Mouse (Mus musculus): ENCODE data around the gene Aire. TPM values are rescaled to one million over a fixed set of nuclear protein-coding genes. Genes with fewer than 3 reads are reported as not detected.
"Not testable (repeated sequence)": the region's sequence is repeated elsewhere in the genome, so short reads cannot be mapped to it uniquely, and the experiment has no call there.

The Aire gene
- polyA plus RNA-seq, 1 experiment from 2014 or later, result 0.16 TPM

DNA sequence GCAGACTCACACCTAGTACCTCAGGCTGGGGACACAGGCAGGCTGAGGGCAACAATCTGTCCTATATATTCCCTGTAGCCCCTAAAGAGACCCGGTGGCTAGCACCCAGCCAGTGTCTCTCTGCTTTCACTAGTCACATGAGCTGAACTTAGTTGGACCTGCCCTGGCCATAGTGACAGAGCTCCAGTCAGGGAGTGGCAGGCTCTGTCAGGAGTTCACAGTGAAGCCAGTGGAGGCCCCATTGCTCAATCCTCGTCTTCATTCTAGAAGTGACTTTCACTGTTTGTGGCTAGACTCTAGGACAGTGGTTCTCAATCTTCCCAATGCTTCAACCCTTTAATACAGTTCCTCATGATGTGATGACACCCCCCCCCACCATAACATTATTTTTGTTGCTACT, 11.4 kb downstream of the Aire start:
- Histone ChIP-seq H3K4me2 (ENCODE audit: low read length) (no peak overlapping the region), H3K4me1 (ENCODE audit: control insufficient read depth in 2 of 2, insufficient read depth in 2 of 2, low read length in 2 of 2) (no peaks in the 10 kb centered on the region), H3K27ac (replicated peaks in 1 of 2; ENCODE audit: control insufficient read depth in 1 of 2, insufficient read depth in 1 of 2, low read depth in 2 of 2, low read length in 2 of 2) (no peak overlapping the region), H3K27me3 (ENCODE audit: control insufficient read depth, insufficient read depth, low read length) (no peaks in the 10 kb centered on the region), H3K4me3 (ENCODE audit: control insufficient read depth in 1 of 2, insufficient read depth in 1 of 2, low read depth in 1 of 2, low read length in 2 of 2) (no peak overlapping the region), H3K9ac (ENCODE audit: low read length) (no peak overlapping the region), H3K9me3 (ENCODE audit: control insufficient read depth, low read length) (no peaks in the 10 kb centered on the region), H3K36me3 (ENCODE audit: control insufficient read depth, insufficient read depth, low read length) (no peaks in the 10 kb centered on the region)
- no peak for ATAC-seq (ENCODE audit: insufficient number of reproducible peaks, insufficient read depth, low FRiP score, low read depth)
- WGBS, result 65% methylated on average over 2 of the region's 2 CpGs

DNA sequence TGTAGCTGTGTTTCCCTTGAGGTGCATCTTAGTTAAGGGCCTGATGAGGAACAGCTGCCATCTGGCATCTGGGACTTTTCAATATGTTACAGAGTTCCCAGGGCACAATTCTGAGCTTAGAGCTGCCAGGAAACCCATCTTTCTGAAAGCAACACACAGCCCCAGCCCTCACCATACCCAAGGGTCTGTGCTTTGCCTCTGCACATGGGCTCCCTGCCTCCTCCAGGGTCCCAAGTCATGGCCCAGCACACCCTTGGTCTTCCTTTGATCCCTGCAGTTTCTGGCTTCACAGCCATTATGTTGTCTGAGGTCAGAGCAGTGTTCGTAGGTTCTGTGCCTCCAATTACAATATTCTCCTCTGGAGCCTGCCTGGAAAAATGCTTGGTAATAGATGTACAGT, 14.3 kb downstream of the Aire start:
- Histone ChIP-seq H3K4me3 (ENCODE audit: control insufficient read depth in 1 of 2, insufficient read depth in 1 of 2, low read depth in 1 of 2, low read length in 2 of 2) (no peak overlapping the region), H3K27ac (replicated peaks in 1 of 2; ENCODE audit: control insufficient read depth in 1 of 2, insufficient read depth in 1 of 2, low read depth in 2 of 2, low read length in 2 of 2) (no peak overlapping the region), H3K9ac (ENCODE audit: low read length) (no peak overlapping the region), H3K36me3 (ENCODE audit: control insufficient read depth, insufficient read depth, low read length) (no peaks in the 10 kb centered on the region), H3K9me3 (ENCODE audit: control insufficient read depth, low read length) (no peaks in the 10 kb centered on the region), H3K4me2 (ENCODE audit: low read length) (no peak overlapping the region), H3K4me1 (ENCODE audit: control insufficient read depth in 2 of 2, insufficient read depth in 2 of 2, low read length in 2 of 2) (no peaks in the 10 kb centered on the region), H3K27me3 (ENCODE audit: control insufficient read depth, insufficient read depth, low read length) (no peaks in the 10 kb centered on the region)
- no peak for ATAC-seq (ENCODE audit: insufficient number of reproducible peaks, insufficient read depth, low FRiP score, low read depth)
- 90% methylated on average over 1 of the region's 1 CpGs for WGBS

DNA sequence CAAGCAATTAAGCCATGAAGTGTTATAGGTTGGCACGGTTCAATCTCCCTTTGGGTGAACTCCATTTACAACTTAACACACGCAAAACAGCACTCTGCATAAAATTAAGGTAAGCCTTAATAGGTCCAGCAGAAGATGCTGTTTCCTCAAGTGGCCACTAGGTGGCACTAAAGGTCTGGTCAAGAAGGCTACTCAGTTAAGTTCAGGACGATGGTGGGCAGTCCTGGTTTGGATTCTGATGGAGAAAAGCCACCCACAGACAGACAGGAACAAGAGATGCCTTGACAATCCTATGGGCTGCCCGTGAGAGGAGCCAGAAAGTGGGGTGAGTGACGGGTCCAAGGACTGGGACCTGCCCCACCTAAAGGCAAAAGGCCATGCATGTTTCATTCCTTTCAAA, 15.3 kb downstream of the Aire start:
- Histone ChIP-seq H3K4me2 (ENCODE audit: low read length) (no peak overlapping the region), H3K9ac (ENCODE audit: low read length) (no peak overlapping the region), H3K27ac (replicated peaks in 1 of 2; ENCODE audit: control insufficient read depth in 1 of 2, insufficient read depth in 1 of 2, low read depth in 2 of 2, low read length in 2 of 2) (no peak overlapping the region), H3K4me3 (ENCODE audit: control insufficient read depth in 1 of 2, insufficient read depth in 1 of 2, low read depth in 1 of 2, low read length in 2 of 2) (no peak overlapping the region), H3K9me3 (ENCODE audit: control insufficient read depth, low read length) (no peaks in the 10 kb centered on the region), H3K27me3 (ENCODE audit: control insufficient read depth, insufficient read depth, low read length) (no peaks in the 10 kb centered on the region), H3K36me3 (ENCODE audit: control insufficient read depth, insufficient read depth, low read length) (no peaks in the 10 kb centered on the region), H3K4me1 (ENCODE audit: control insufficient read depth in 2 of 2, insufficient read depth in 2 of 2, low read length in 2 of 2) (no peaks in the 10 kb centered on the region)
- WGBS, result 4% methylated on average over 5 of the region's 5 CpGs
- peak; percentile 13; the same call in 1 of the 2 replicates for ATAC-seq (ENCODE audit: insufficient number of reproducible peaks, insufficient read depth, low FRiP score, low read depth)

DNA sequence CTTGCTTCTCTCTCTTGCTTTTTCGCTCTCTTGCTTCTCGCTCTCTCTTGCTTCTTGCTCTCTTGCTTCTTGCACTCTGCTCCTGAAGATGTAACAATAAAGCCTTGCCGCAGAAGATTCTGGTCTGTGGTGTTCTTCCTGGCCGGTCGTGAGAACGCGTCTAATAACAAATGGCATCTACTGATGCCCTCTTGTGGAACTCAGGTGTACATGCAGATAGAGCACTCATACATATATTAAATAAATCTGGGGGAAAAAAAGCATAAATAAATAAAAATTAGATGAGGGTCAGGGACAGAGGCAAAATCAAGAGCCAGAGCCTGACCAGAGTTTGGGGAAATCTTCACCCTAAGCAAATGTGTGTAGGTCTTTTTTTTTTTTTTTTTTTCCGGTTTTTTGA, 18.0 kb downstream of the Aire start:
- H3K4me2 ChIP-seq (ENCODE audit: low read length); H3K4me1 ChIP-seq (ENCODE audit: control insufficient read depth in 2 of 2, insufficient read depth in 2 of 2, low read length in 2 of 2); H3K9me3 ChIP-seq (ENCODE audit: control insufficient read depth, low read length); H3K36me3 ChIP-seq (ENCODE audit: control insufficient read depth, insufficient read depth, low read length); H3K9ac ChIP-seq (ENCODE audit: low read length); H3K27ac ChIP-seq (replicated peaks in 1 of 2; ENCODE audit: control insufficient read depth in 1 of 2, insufficient read depth in 1 of 2, low read depth in 2 of 2, low read length in 2 of 2); ATAC-seq (ENCODE audit: insufficient number of reproducible peaks, insufficient read depth, low FRiP score, low read depth); H3K4me3 ChIP-seq (ENCODE audit: control insufficient read depth in 1 of 2, insufficient read depth in 1 of 2, low read depth in 1 of 2, low read length in 2 of 2); H3K27me3 ChIP-seq (ENCODE audit: control insufficient read depth, insufficient read depth, low read length): not testable (repeated sequence)
- WGBS, result 68% methylated on average over 6 of the region's 8 CpGs

DNA sequence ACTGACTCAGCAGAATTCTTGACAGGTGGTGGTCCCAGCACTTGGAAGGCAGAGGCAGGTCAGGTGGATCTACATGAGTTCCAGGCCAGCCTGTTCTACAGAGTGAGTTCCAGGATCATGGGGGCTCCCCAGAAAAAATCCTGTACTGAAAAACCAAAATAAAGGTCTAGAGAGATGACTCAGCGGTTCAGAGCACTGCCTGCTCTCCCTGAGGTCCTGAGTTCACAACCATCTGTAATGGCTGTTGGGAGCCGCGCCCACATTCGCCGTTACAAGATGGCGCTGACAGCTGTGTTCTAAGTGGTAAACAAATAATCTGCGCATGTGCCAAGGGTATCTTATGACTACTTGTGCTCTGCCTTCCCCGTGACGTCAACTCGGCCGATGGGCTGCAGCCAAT, 23.4 kb downstream of the Aire start:
- not testable (repeated sequence) for H3K27ac ChIP-seq (replicated peaks in 1 of 2; ENCODE audit: control insufficient read depth in 1 of 2, insufficient read depth in 1 of 2, low read depth in 2 of 2, low read length in 2 of 2); H3K4me2 ChIP-seq (ENCODE audit: low read length); H3K4me3 ChIP-seq (ENCODE audit: control insufficient read depth in 1 of 2, insufficient read depth in 1 of 2, low read depth in 1 of 2, low read length in 2 of 2); H3K4me1 ChIP-seq (ENCODE audit: control insufficient read depth in 2 of 2, insufficient read depth in 2 of 2, low read length in 2 of 2); H3K9ac ChIP-seq (ENCODE audit: low read length); H3K27me3 ChIP-seq (ENCODE audit: control insufficient read depth, insufficient read depth, low read length); ATAC-seq (ENCODE audit: insufficient number of reproducible peaks, insufficient read depth, low FRiP score, low read depth); H3K9me3 ChIP-seq (ENCODE audit: control insufficient read depth, low read length); H3K36me3 ChIP-seq (ENCODE audit: control insufficient read depth, insufficient read depth, low read length)
- WGBS, result 100% methylated on average over 5 of the region's 11 CpGs

DNA sequence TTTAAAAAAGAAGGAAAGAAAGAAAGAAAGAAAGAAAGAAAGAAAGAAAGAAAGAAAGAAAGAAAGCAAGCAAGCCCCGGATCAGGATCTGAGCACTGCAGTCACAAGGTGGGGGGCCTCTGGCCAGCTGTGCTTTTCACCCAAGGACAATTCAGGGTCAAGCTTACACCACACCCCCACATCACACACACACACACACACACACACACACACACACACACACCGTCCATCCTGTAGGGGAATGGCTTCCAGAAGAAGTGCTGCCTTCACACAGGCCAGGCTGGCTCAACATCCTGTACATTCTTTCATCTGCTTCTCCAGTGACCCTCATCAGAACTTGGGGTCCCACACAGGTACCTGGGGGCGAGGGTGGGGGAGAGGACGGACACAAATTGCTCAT, 24.1 kb downstream of the Aire start:
- 74% methylated on average over 4 of the region's 4 CpGs for whole genome bisulfite sequencing
- Histone ChIP-seq H3K27me3 (ENCODE audit: control insufficient read depth, insufficient read depth, low read length) (no peaks in the 10 kb centered on the region), H3K36me3 (ENCODE audit: control insufficient read depth, insufficient read depth, low read length) (no peaks in the 10 kb centered on the region), H3K9ac (ENCODE audit: low read length) (peak overlapping the region; percentile 69; the same call in 1 of the 2 replicates), H3K4me2 (ENCODE audit: low read length) (peak overlapping the region; percentile 62), H3K9me3 (ENCODE audit: control insufficient read depth, low read length) (no peaks in the 10 kb centered on the region), H3K4me3 (ENCODE audit: control insufficient read depth in 1 of 2, insufficient read depth in 1 of 2, low read depth in 1 of 2, low read length in 2 of 2) (peak overlapping the region in 1 of 2 experiments; percentile 34; a peak in 1 of 4 replicates), H3K4me1 (ENCODE audit: control insufficient read depth in 2 of 2, insufficient read depth in 2 of 2, low read length in 2 of 2) (peaks cover 5% of the 10 kb centered on the region in 2 experiments), H3K27ac (replicated peaks in 1 of 2; ENCODE audit: control insufficient read depth in 1 of 2, insufficient read depth in 1 of 2, low read depth in 2 of 2, low read length in 2 of 2) (peak overlapping the region in 1 of 2 experiments; percentile 82; a peak in 2 of 4 replicates)
- no peak for ATAC-seq (ENCODE audit: insufficient number of reproducible peaks, insufficient read depth, low FRiP score, low read depth)

DNA sequence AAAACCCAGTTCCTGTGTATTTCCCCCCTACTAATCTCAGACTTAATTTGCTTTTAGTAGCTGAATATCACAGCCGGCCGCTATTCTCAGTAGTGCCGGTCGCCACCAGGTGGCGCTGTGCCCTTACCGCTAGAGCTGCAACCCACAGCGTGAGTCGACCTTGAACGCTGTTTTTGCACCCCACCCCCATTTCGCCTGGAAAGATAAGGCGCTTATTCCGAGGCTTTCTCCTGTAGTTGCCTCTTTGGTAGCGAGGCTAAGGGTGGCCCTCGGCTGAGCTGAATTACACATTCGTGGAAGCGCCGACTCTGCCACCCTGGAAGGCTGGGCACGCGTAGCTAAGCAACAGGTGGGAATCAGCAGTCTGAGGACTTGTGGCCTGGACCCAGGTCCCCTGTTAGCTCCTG, 24.6 kb downstream of the Aire start:
- Histone ChIP-seq H3K9ac (ENCODE audit: low read length) (peak overlapping the region; percentile 69), H3K9me3 (ENCODE audit: control insufficient read depth, low read length) (no peaks in the 10 kb centered on the region), H3K4me3 (ENCODE audit: control insufficient read depth in 1 of 2, insufficient read depth in 1 of 2, low read depth in 1 of 2, low read length in 2 of 2) (peak overlapping the region; percentile 34 to 41), H3K4me2 (ENCODE audit: low read length) (peak overlapping the region; percentile 62), H3K36me3 (ENCODE audit: control insufficient read depth, insufficient read depth, low read length) (no peaks in the 10 kb centered on the region), H3K27ac (replicated peaks in 1 of 2; ENCODE audit: control insufficient read depth in 1 of 2, insufficient read depth in 1 of 2, low read depth in 2 of 2, low read length in 2 of 2) (peak overlapping the region; percentile 82 to 89), H3K4me1 (ENCODE audit: control insufficient read depth in 2 of 2, insufficient read depth in 2 of 2, low read length in 2 of 2) (peaks cover 5% of the 10 kb centered on the region in 2 experiments), H3K27me3 (ENCODE audit: control insufficient read depth, insufficient read depth, low read length) (no peaks in the 10 kb centered on the region)
- WGBS, result 11% methylated on average over 19 of the region's 19 CpGs
- ATAC-seq (ENCODE audit: insufficient number of reproducible peaks, insufficient read depth, low FRiP score, low read depth), result peak; percentile 83

DNA sequence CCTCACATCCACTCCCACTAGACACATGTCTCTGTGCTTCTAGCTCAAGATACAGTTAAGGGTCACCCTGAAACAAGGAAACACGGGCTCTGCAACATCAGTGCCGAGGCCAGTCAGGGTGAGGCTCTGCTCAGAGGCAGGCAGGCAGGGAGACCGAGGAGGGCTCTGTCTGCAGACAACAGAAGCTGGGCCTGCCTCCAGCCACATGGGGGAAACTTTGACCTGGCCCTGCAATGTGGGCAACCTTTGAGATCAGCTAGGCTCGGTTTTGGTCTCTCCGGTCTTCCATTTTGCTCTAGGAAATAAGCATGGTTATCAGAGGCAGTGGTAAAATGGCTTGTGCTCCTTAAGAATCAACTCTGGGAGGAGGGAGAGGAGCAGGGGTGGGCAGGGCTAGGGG, 27.0 kb downstream of the Aire start:
- no peak overlapping the region for H3K9ac ChIP-seq (ENCODE audit: low read length)
- ATAC-seq (ENCODE audit: insufficient number of reproducible peaks, insufficient read depth, low FRiP score, low read depth), result no peak
- H3K36me3 ChIP-seq (ENCODE audit: control insufficient read depth, insufficient read depth, low read length), result no peaks in the 10 kb centered on the region
- no peak overlapping the region for H3K4me2 ChIP-seq (ENCODE audit: low read length)
- no peaks in the 10 kb centered on the region for H3K9me3 ChIP-seq (ENCODE audit: control insufficient read depth, low read length)
- WGBS, result 54% methylated on average over 5 of the region's 5 CpGs
- no peak overlapping the region for H3K4me3 ChIP-seq (ENCODE audit: control insufficient read depth in 1 of 2, insufficient read depth in 1 of 2, low read depth in 1 of 2, low read length in 2 of 2)
- peaks cover 5% of the 10 kb centered on the region in 2 experiments for H3K4me1 ChIP-seq (ENCODE audit: control insufficient read depth in 2 of 2, insufficient read depth in 2 of 2, low read length in 2 of 2)
- peak overlapping the region in 1 of 2 experiments; percentile 73; a peak in 1 of 4 replicates for H3K27ac ChIP-seq (replicated peaks in 1 of 2; ENCODE audit: control insufficient read depth in 1 of 2, insufficient read depth in 1 of 2, low read depth in 2 of 2, low read length in 2 of 2)
- no peaks in the 10 kb centered on the region for H3K27me3 ChIP-seq (ENCODE audit: control insufficient read depth, insufficient read depth, low read length)

Measured in heart, embryonic 14.5 days (tissue).